Mouse (Mus musculus) activated CD4-positive, CD25-positive, alpha-beta regulatory T cell, adult 4 months (primary cell): ENCODE data around the gene 3110040M04Rik. TPM values are rescaled to one million over a fixed set of nuclear protein-coding genes. Genes with fewer than 3 reads are reported as not detected.
A peak's percentile ranks its signal among the peaks of the same experiment; 100 is the strongest.
"Not testable (repeated sequence)": the region's sequence is repeated elsewhere in the genome, so short reads cannot be mapped to it uniquely, and the experiment has no call there.

Source experiments
- ATAC-seq: one replicate; pipeline ENCODE4 v1.8.0; 2017
- polyA plus RNA-seq, 2 experiments: library from polyadenylated mRNA; unstranded; fragments of 100-300 nt; shearing (Covaris generic); gene quantifications; one replicate each; pipeline ENCODE4 v1.2.1; 2017

Gene 3110040M04Rik
- polyA plus RNA-seq = not detected

- ATAC-seq = not testable (repeated sequence)
These were observed at the start of gene 3110040M04Rik for GRCm38 (mm10) chr1:151203818-151204217. Gene 3110040M04Rik, plus strand, starts transcription at chr1:151204121.

GRCm38 (mm10) chr1:151154131-151154530 lies 49.8 kb upstream of the 3110040M04Rik start:
- not testable (repeated sequence) for ATAC-seq

- no peak for ATAC-seq
These were observed 47.8 kb upstream of the 3110040M04Rik start for GRCm38 (mm10) chr1:151156129-151156528.

GRCm38 (mm10) chr1:151156777-151157632 lies 46.9 kb upstream of the 3110040M04Rik start:
- ATAC-seq = no peak

GRCm38 (mm10) chr1:151157963-151158856 lies 45.7 kb upstream of the 3110040M04Rik start:
- no peak for ATAC-seq

GRCm38 (mm10) chr1:151158857-151159510 lies 44.9 kb upstream of the 3110040M04Rik start:
- no peak for ATAC-seq

GRCm38 (mm10) chr1:151166031-151166430 lies 37.9 kb upstream of the 3110040M04Rik start:
- no peak for ATAC-seq

- no peak for ATAC-seq
These were observed 36.4 kb upstream of the 3110040M04Rik start for GRCm38 (mm10) chr1:151167297-151168047.

GRCm38 (mm10) chr1:151168637-151169036 lies 35.3 kb upstream of the 3110040M04Rik start:
- ATAC-seq = no peak

- ATAC-seq = no peak
These were observed 32.1 kb upstream of the 3110040M04Rik start for GRCm38 (mm10) chr1:151171572-151172461.

- ATAC-seq = peak; percentile 94
These were observed 26.6 kb upstream of the 3110040M04Rik start for GRCm38 (mm10) chr1:151177030-151177936.

- ATAC-seq = no peak
These were observed 26.0 kb upstream of the 3110040M04Rik start for GRCm38 (mm10) chr1:151177937-151178271.

- no peak for ATAC-seq
These were observed 25.3 kb upstream of the 3110040M04Rik start for GRCm38 (mm10) chr1:151178505-151179083.

- no peak for ATAC-seq
These were observed 23.8 kb upstream of the 3110040M04Rik start for GRCm38 (mm10) chr1:151180167-151180566.

- ATAC-seq = not testable (repeated sequence)
These were observed 21.7 kb upstream of the 3110040M04Rik start, which contains the start of gene Gm47985 for GRCm38 (mm10) chr1:151182266-151182665. Gene Gm47985, plus strand, starts transcription at chr1:151182537.

GRCm38 (mm10) chr1:151186186-151186585 lies 17.7 kb upstream of the 3110040M04Rik start:
- ATAC-seq = not testable (repeated sequence)

- ATAC-seq = not testable (repeated sequence)
These were observed 17.0 kb upstream of the 3110040M04Rik start for GRCm38 (mm10) chr1:151186879-151187424.

GRCm38 (mm10) chr1:151188469-151188868 lies 15.5 kb upstream of the 3110040M04Rik start:
- ATAC-seq = no peak

- ATAC-seq = not testable (repeated sequence)
These were observed 11.8 kb upstream of the 3110040M04Rik start, which contains the start of gene Gm8947 for GRCm38 (mm10) chr1:151192075-151192474. Gene Gm8947, plus strand, starts transcription at chr1:151192376.
